Mouse (Mus musculus) testis, adult 2 months (tissue): ENCODE results near the gene Parpbp.

ENCODE experiments used
- CTCF ChIP-seq: fragments of 200-500 bp; IDR thresholded peaks from 2 replicates; pipeline ENCODE4 v1.5.1; 2012; ENCODE audit warnings: low read depth, mild to moderate bottlenecking, inconsistent platforms, low read length, moderate library complexity; ENCODE audit not compliant: control insufficient read depth, insufficient read depth, insufficient replicate concordance
- POLR2A ChIP-seq: fragments of 200-500 bp; IDR thresholded peaks from 2 replicates; pipeline ENCODE4 v1.6.1; 2012; ENCODE audit warnings: low read depth, mild to moderate bottlenecking, inconsistent platforms, low read length, moderate library complexity; ENCODE audit not compliant: control insufficient read depth

DNA sequence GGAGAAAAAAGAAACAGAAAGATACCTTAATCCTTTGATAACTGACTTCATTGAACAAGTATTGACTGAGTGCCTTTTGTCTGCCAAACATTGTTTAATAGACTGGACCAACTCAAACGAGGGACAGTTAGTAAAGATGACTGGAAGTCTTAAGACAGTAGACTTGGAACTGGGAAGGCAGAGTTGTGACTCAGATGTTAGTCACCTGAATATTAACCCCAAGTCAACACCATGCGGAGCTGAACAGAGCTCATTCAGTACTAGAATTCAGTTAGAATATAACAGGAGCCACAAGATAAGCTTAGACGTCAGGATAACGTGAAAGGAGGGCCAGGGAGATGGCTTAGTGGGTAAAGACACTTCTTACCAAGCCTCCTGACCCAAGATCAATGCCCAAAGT is 3.6 kb upstream of the Parpbp start:
- TF ChIP-seq CTCF: no peak
- TF ChIP-seq POLR2A: no peak
